Mouse (Mus musculus) hematopoietic stem cell, adult 5-6 weeks (primary cell): ENCODE data around the gene Cdca5. TPM values are rescaled to one million over a fixed set of nuclear protein-coding genes. Genes with fewer than 3 reads are reported as not detected.

Experiments
- ATAC-seq, 2 experiments: fragments of 125-278 bp in 1 of 2; replicated peaks in 1 of 2; 2 replicates each; pipeline ENCODE4 v1.8.0; 2016 to 2017; ENCODE audit warnings: inconsistent platforms in 2 of 2, mild to moderate bottlenecking in 2 of 2, moderate number of reproducible peaks in 2 of 2, low read depth in 1 of 2, moderate TSS enrichment in 1 of 2; ENCODE audit not compliant: low FRiP score in 2 of 2, poor library complexity in 2 of 2, severe bottlenecking in 2 of 2, insufficient read depth in 1 of 2, low TSS enrichment in 1 of 2
- total RNA-seq: library from RNA; stranded (forward); fragments of 172-1452, 232-1000 nt; gene quantifications from 2 replicates; pipeline ENCODE4 v1.2.3, GENCODE M21; 2017

Gene Cdca5
- total RNA-seq, 1 experiment from 2014 or later: 25.8 TPM

- ATAC-seq: no peak
Observed at GRCm38 (mm10) chr19:6079983-6080480, 4.8 kb upstream of the Cdca5 start, which contains the start of gene Tmem262. TSS of gene Tmem262 (plus strand) at chr19:6080033.

DNA sequence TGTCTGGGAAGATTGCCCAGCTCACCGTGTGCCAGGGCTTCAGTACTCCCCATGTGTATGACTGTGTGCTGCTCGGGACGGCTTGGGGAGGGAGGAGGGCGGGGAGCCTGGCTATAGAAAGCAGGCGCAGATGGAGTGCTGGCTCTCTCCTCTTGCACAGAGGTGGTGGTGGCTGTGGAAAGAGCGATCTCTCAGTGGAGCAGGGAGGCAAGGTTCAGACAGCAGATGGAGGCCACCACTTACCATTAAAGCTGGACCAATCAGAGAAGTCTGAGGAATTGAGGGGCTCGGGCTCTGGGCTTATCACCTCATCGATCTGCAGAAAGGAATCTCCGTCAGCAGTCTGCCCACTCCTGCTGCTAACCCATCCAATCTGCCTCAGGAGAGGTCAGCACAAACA lies 2.6 kb upstream of the Cdca5 start, which contains the start of gene Gm28374:
Gene Gm28374, minus strand, starts transcription at position 101 of the 400 bp plus-strand sequence.
- no peak for ATAC-seq

DNA sequence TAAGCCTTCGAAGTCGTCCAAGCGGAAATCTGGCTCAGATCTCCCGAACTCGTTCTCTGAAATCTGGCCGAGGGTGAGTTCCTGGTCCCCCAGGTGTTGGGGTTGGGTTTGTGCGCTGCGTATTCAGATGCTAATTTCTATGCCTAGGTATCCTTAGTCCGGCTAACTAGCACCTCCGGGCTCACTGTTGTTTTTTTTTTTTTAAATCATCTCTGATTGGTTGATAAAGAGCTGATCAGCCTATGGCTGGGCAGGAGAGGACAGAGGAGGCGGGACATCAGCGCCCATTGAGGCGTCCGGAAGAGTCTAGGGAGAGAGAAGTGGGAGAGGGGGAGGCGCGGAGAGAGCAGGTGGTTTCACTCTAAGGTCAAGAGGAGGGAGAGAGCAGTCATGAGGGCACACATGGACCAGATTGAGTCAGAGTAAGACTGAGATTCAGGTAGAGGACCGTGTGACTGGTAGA lies 665 bp downstream of the Cdca5 start:
- peak; percentile 62 to 74 for ATAC-seq

DNA sequence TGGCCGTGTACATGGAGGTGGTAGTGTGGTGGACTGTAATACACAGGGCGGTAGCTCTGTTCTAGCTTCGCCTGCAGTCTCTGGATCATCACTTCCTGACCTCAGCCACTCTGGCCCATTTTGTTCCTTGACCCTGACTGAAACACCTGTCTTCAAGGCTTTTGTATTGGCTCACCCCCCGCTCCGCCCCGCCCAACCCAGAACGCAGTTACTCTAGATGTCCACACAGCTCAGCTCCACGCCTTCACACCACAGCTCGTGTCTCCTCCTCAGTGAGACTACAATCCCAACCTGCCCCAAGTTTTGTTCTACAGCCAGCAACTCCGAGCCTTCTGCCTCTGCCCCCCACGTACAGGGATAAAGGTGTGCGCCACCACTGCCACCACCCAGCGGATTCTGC lies 4.1 kb downstream of the Cdca5 start:
- ATAC-seq: no peak

GRCm38 (mm10) chr19:6094119-6094518 lies 9.3 kb downstream of the Cdca5 start, which contains the start of gene AC131692.1:
TSS of gene AC131692.1 (plus strand) at chr19:6094419.
- no peak for ATAC-seq

DNA sequence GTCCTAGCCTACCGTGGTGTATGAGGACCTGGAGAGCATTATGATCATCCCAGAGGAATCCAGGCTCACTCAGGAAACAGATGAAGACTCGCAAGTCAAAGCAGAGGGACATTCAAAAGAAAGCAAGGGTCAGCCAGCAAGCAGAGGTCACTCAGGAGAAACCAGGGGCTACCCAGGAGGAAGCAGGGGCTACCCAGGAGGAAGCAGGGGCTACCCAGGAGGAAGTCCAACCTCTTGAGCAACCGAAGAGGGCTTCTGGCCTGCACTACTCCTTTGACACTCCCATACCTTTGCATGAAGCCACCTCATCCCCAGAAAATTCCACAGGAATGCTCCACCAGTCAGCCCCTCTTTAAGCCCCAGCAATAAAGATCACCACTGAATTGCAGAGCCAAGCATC lies 13.1 kb downstream of the Cdca5 start:
- ATAC-seq: no peak

DNA sequence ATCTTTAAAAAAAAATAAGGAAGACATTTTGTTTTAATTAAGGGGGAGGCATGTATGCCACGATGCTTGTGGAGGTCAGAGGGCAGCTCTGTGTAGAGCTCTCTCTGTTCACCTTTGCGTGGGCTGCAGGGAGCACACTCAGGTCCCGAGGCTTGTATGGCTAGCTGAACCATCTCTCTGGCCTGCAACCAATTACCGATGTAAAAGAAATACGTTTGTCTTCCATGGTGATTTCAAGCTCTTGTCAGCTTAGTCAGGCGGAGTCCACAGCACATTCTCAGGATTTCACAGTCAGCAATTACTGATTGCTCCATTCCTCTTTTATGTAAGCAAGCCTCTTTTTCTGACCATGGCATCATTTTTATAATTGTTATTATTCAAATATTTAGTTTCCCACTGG lies 16.4 kb downstream of the Cdca5 start:
- no peak for ATAC-seq

- ATAC-seq: no peak
Observed at GRCm38 (mm10) chr19:6102169-6102853, 17.5 kb downstream of the Cdca5 start.

- ATAC-seq: no peak
Observed at GRCm38 (mm10) chr19:6104476-6104875, 19.7 kb downstream of the Cdca5 start.

- ATAC-seq: no peak
Observed at GRCm38 (mm10) chr19:6105586-6105985, 20.8 kb downstream of the Cdca5 start, which contains the start of gene Naaladl1. TSS of gene Naaladl1 (plus strand) at chr19:6105782.

GRCm38 (mm10) chr19:6113116-6113515 lies 28.3 kb downstream of the Cdca5 start:
- no peak for ATAC-seq

GRCm38 (mm10) chr19:6116113-6116850 lies 31.5 kb downstream of the Cdca5 start:
- ATAC-seq: no peak

DNA sequence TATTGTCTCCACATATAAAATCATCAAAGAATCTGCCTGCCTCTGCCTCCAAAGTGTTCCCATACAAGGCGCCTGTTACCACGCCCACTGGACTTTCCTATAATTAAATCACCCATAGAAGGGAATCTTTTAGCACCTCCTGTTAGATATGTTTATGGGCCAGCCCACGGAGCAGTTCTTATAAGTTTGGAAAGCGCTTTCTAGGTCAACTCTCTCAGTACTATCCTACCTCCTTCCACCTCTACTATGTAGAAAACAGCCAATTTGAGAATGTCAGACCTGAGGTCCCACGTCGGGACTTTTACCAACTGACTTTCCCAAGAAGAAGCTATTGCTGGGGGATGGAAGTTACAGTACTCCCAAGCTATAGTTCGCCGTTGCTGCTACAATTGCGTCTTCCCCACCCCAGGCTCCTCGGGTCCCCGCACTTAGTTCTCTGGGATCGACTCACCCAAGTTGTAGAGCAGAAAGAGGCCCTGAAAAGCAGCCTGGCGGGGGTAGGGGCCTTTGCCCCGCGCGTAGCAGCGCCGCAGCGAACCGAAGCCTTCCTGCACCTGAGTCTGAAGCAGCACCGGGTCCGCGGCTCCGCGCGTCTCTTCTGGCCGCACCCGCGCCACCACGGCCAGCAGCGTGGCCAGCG lies 32.7 kb downstream of the Cdca5 start:
- ATAC-seq: no peak

GRCm38 (mm10) chr19:6117986-6118676 lies 33.3 kb downstream of the Cdca5 start, which contains the start of gene Sac3d1:
TSS of gene Sac3d1 (minus strand) at chr19:6118650.
- peak; percentile 86 to 92 for ATAC-seq

DNA sequence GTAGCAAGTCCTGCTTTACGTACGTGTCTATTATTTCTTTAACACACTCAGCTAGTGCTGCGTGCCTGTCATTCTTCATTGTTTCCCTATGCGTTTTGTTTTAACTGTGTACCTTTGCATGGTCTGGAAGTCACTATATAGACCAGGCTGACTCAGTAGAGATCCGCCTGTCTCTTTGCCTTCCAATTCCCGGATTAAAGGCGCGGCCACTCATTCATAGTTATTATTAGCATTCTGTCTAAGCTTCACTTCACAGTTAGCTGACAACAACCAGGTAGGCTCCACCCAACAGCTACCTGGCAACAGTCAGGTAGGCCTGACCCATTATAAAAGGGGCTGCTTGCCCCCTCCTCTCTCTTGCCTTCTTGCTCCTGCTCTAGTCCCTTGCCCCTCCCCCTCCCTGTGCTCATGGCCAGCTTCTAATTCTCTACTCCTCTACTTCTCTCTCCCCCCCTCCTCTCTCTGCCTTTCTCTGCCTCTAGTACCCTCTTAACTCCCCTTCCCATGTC lies 33.9 kb downstream of the Cdca5 start:
- ATAC-seq: 0 out of 4 replicates have a peak, but pooled peaks of 1 of the 2 experiments have one; percentile 3

GRCm38 (mm10) chr19:6121761-6122160 lies 37.0 kb downstream of the Cdca5 start:
- no peak for ATAC-seq

DNA sequence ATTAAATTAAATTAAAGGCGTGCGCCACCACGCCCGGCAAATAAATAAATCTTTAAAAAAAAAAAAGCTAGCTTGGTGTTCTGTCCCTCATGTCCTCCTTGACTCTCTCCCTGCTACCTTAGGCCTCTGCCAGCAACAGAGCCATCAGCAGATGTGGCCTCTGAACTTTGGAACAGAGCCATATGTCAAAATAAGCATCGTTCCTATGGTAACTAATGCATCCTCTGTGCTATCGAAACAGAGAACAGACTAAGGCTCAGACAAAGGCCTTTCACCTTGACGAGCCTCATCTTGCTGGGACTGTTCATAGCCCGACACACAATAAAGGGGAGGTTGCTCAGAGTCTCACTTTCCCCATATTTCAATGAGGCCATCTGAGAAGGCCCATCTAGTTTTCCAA lies 38.5 kb downstream of the Cdca5 start:
- no peak for ATAC-seq
